ENCODE assay signal across 9 mouse cellular contexts in the genomic region with DNA sequence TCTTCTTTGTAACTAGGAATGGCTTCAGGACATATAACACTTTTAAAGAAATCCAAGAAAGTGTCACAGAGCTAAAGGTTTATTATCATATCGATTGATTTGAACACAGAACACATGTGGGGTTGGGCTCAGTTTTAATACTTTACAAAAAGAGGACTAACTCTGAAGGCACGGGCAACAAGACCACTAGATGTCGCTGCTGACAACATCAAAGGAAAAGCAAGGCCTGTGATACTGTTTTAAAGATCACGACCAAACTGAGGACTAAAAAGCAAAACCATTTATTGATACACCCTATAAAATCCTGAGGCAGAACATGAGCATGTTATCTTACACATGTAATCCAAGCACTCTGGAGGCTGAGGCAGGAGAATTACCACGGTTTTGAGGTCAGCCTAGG. TPM values are rescaled to one million over a fixed set of nuclear protein-coding genes. Genes with fewer than 3 reads are reported as not detected.
DNase-seq lines count a peak whose midpoint lies in the region; ATAC-seq lines count a peak whose summit lies in the region.
"Had no signal": no experiment of that assay in that cellular context is flagged by ENCODE, and none has a peak within 500 bp of the region (broad histone marks: within the 10 kb centered on the region; RNA-seq: fewer than 3 reads in every experiment).

No protein-coding gene starts in this region.

- peaks cover 28% of the 10 kb centered on the region for H3K36me3 ChIP-seq in heart, embryonic 12.5 days
- H3K36me3 ChIP-seq in forebrain, embryonic 13.5 days (ENCODE audit: poor library complexity, severe bottlenecking) = peaks cover 42% of the 10 kb centered on the region
- H3K36me3 ChIP-seq in hindbrain, embryonic 15.5 days = peaks cover 28% of the 10 kb centered on the region

- H3K9ac ChIP-seq in heart, embryonic 12.5 days = no peak overlapping the region
- H3K9ac ChIP-seq in forebrain, embryonic 13.5 days = no peak overlapping the region
- H3K9ac ChIP-seq in hindbrain, embryonic 15.5 days = no peak overlapping the region

- H3K27ac ChIP-seq in heart, embryonic 12.5 days (ENCODE audit: poor library complexity, severe bottlenecking) = no peak overlapping the region
- no peak overlapping the region for H3K27ac ChIP-seq in forebrain, embryonic 13.5 days
- H3K27ac ChIP-seq in hindbrain, embryonic 15.5 days (replicated peaks) = no peak overlapping the region

- DNase-seq in heart, adult 9 months (ENCODE audit: low spot score in 2 of 2) = peak; percentile 19 to 55
- peak; percentile 75 for DNase-seq in c-Kit-positive CD71-positive TER-119-negative erythroid progenitor cells, embryonic 14.5 days (ENCODE audit: low read depth)
- DNase-seq in left cerebral cortex, adult 11 months (ENCODE audit: low spot score) = peak; percentile 63
- DNase-seq in skeletal muscle tissue, adult 2 months (ENCODE audit: low read depth, low spot score) = peak; percentile 39

- no peak for ATAC-seq in heart, embryonic 12.5 days (ENCODE audit: insufficient number of reproducible peaks, low FRiP score)
- ATAC-seq in forebrain, embryonic 13.5 days = peak; percentile 55
- peak; percentile 65; the same call in 1 of the 2 replicates for ATAC-seq in hindbrain, embryonic 15.5 days (ENCODE audit: low FRiP score, low read depth)
- ATAC-seq in megakaryocyte-erythroid progenitor cell, adult 5-6 weeks (replicated peaks; ENCODE audit: low FRiP score, low TSS enrichment, poor library complexity, severe bottlenecking) = peak; percentile 39; the same call in 1 of the 2 replicates

- 0 out of 2 replicates have a peak, but pooled peaks cover 1% of the 10 kb centered on the region for H3K4me1 ChIP-seq in heart, embryonic 12.5 days (replicated peaks)
- 0 out of 2 replicates have a peak, but pooled peaks cover 3% of the 10 kb centered on the region for H3K4me1 ChIP-seq in forebrain, embryonic 13.5 days
- no peaks in the 10 kb centered on the region for H3K4me1 ChIP-seq in hindbrain, embryonic 15.5 days (replicated peaks)

- no peak overlapping the region for H3K4me3 ChIP-seq in heart, embryonic 12.5 days
- H3K4me3 ChIP-seq in forebrain, embryonic 13.5 days = no peak overlapping the region
- H3K4me3 ChIP-seq in hindbrain, embryonic 15.5 days = no peak overlapping the region
- H3K4me3 ChIP-seq: myocyte had no signal

- WGBS in heart, embryonic 12.5 days = 24% methylated on average over 5 of the region's 5 CpGs
- 23% methylated on average over 5 of the region's 5 CpGs for WGBS in forebrain, embryonic 13.5 days
- 22% methylated on average over 5 of the region's 5 CpGs for WGBS in hindbrain, embryonic 15.5 days

- H3K4me2 ChIP-seq in heart, embryonic 12.5 days = no peak overlapping the region
- no peak overlapping the region for H3K4me2 ChIP-seq in forebrain, embryonic 13.5 days
- no peak overlapping the region for H3K4me2 ChIP-seq in hindbrain, embryonic 15.5 days

- H3K27me3 ChIP-seq in heart, embryonic 12.5 days (replicated peaks) = no peaks in the 10 kb centered on the region
- H3K27me3 ChIP-seq in forebrain, embryonic 13.5 days = no peaks in the 10 kb centered on the region
- H3K27me3 ChIP-seq in hindbrain, embryonic 15.5 days = no peaks in the 10 kb centered on the region

- H3K9me3 ChIP-seq in heart, embryonic 12.5 days (replicated peaks) = no peaks in the 10 kb centered on the region
- H3K9me3 ChIP-seq in forebrain, embryonic 13.5 days (replicated peaks) = no peaks in the 10 kb centered on the region
- no peaks in the 10 kb centered on the region for H3K9me3 ChIP-seq in hindbrain, embryonic 15.5 days

RNA-seq across cellular contexts. Expression of a gene that starts 7.1 kb away (rescaled TPM):
- polyA plus RNA-seq in heart, embryonic 12.5 days (2016; fragmentation: Nextera tagmentation; extraction: Ambion mirVana) = 178 and 179 TPM in 2 replicates
- polyA plus RNA-seq in forebrain, embryonic 13.5 days (2015; fragmentation: Nextera tagmentation; extraction: Ambion mirVana) = 174 and 219 TPM in 2 replicates
- 93.4 and 120 TPM in 2 replicates for polyA plus RNA-seq in hindbrain, embryonic 15.5 days (2015; fragmentation: Nextera tagmentation; extraction: Ambion mirVana)
- total RNA-seq in megakaryocyte-erythroid progenitor cell, adult 5-6 weeks (2014; fragmentation: Nextera tagmentation) = 3,965 and 4,066 TPM in 2 replicates
- total RNA-seq in megakaryocyte-erythroid progenitor cell, adult 5-6 weeks (2017) = 2,270 and 3,048 TPM in 2 replicates

RNA-seq across cellular contexts. Expression of a gene that starts 24.7 kb away (rescaled TPM):
- polyA plus RNA-seq in heart, embryonic 12.5 days (2016; fragmentation: Nextera tagmentation; extraction: Ambion mirVana) = 0.55 and 0.77 TPM in 2 replicates
- 1.5 and 2.6 TPM in 2 replicates for polyA plus RNA-seq in forebrain, embryonic 13.5 days (2015; fragmentation: Nextera tagmentation; extraction: Ambion mirVana)
- 1.2 and 1.5 TPM in 2 replicates for polyA plus RNA-seq in hindbrain, embryonic 15.5 days (2015; fragmentation: Nextera tagmentation; extraction: Ambion mirVana)
- not detected in 2 replicates for total RNA-seq in megakaryocyte-erythroid progenitor cell, adult 5-6 weeks (2014; fragmentation: Nextera tagmentation)
- not detected in 2 replicates for total RNA-seq in megakaryocyte-erythroid progenitor cell, adult 5-6 weeks (2017)
- polyA plus RNA-seq: myocyte had no signal
